Mouse (Mus musculus) neural tube, embryonic 12.5 days (tissue): ENCODE data around the gene Pafah2. TPM values are rescaled to one million over a fixed set of nuclear protein-coding genes. Genes with fewer than 3 reads are reported as not detected.

Experiments used
- ATAC-seq: fragments of 200-750 bp; cut with Nextera tagmentation; 2 replicates; pipeline ENCODE4 v1.8.0; 2017; ENCODE audit warnings: low read depth, mild to moderate bottlenecking, moderate TSS enrichment, moderate library complexity; ENCODE audit not compliant: low FRiP score
- H3K27ac ChIP-seq: fragments of 300-500 bp; sonication (generic); 2 replicates; pipeline ENCODE4 v1.5.1; 2016
- H3K27me3 ChIP-seq: fragments of 300-500 bp; sonication (generic); replicated peaks from 2 replicates; pipeline ENCODE4 v1.6.1; 2016; ENCODE audit warnings: mild to moderate bottlenecking
- H3K36me3 ChIP-seq: fragments of 300-500 bp; sonication (generic); 2 replicates; pipeline ENCODE4 v1.6.1; 2016; ENCODE audit warnings: mild to moderate bottlenecking
- H3K4me1 ChIP-seq: fragments of 300-500 bp; sonication (generic); 2 replicates; pipeline ENCODE4 v1.6.1; 2016
- H3K4me2 ChIP-seq: fragments of 300-500 bp; sonication (generic); replicated peaks from 2 replicates; pipeline ENCODE4 v1.6.1; 2016; ENCODE audit warnings: mild to moderate bottlenecking
- H3K4me3 ChIP-seq: fragments of 300-500 bp; sonication (generic); 2 replicates; pipeline ENCODE4 v1.5.1; 2016
- H3K9ac ChIP-seq: fragments of 300-500 bp; sonication (generic); 2 replicates; pipeline ENCODE4 v1.6.1; 2016; ENCODE audit warnings: mild to moderate bottlenecking
- H3K9me3 ChIP-seq: fragments of 300-500 bp; sonication (generic); 2 replicates; pipeline ENCODE4 v1.6.1; 2016; ENCODE audit warnings: mild to moderate bottlenecking
- WGBS: fragments of 180-500 bp; shearing (Covaris S2); methylation state at CpG from one replicate; pipeline ENCODE4 v1.1.7; 2016; 5-methylcytosine and 5-hydroxymethylcytosine counted together
- polyA plus RNA-seq: library from polyadenylated mRNA; unstranded; fragments of >200 nt; fragmentation: Nextera tagmentation; extraction: Ambion mirVana; gene quantifications from 2 replicates; pipeline ENCODE4 v1.2.1, GENCODE M21; 2016

Gene Pafah2
- polyA plus RNA-seq, 1 experiment from 2014 or later, result 8.5 TPM

- H3K4me3 ChIP-seq, result no peak overlapping the region
- no peaks in the 10 kb centered on the region for H3K9me3 ChIP-seq
- no peak overlapping the region for H3K27ac ChIP-seq
- H3K4me1 ChIP-seq, result peaks cover 11% of the 10 kb centered on the region
- no peak for ATAC-seq
- H3K36me3 ChIP-seq, result no peaks in the 10 kb centered on the region
- H3K4me2 ChIP-seq, result peak overlapping the region; percentile 42
- peaks cover 7% of the 10 kb centered on the region for H3K27me3 ChIP-seq
- 20% methylated on average over 22 of the region's 22 CpGs for WGBS
- H3K9ac ChIP-seq, result peak overlapping the region; percentile 18; the same call in 1 of the 2 replicates
Observed at GRCm38 (mm10) chr4:134356591-134357460, 39.3 kb upstream of the Pafah2 start.

- Histone ChIP-seq H3K27ac (no peak overlapping the region), H3K4me2 (peak overlapping the region; percentile 42), H3K9me3 (no peaks in the 10 kb centered on the region), H3K36me3 (no peaks in the 10 kb centered on the region), H3K9ac (peak overlapping the region; percentile 18; the same call in 1 of the 2 replicates), H3K4me1 (peaks cover 6% of the 10 kb centered on the region; the same call in 1 of the 2 replicates), H3K4me3 (no peak overlapping the region), H3K27me3 (peaks cover 7% of the 10 kb centered on the region)
- 43% methylated on average over 17 of the region's 17 CpGs for WGBS
- ATAC-seq, result no peak
Observed at GRCm38 (mm10) chr4:134357461-134357771, 38.7 kb upstream of the Pafah2 start.

GRCm38 (mm10) chr4:134359649-134360048 is 36.5 kb upstream of the Pafah2 start:
- Histone ChIP-seq H3K9me3 (no peaks in the 10 kb centered on the region), H3K4me3 (no peak overlapping the region), H3K4me1 (peaks cover 6% of the 10 kb centered on the region; the same call in 1 of the 2 replicates), H3K9ac (no peak overlapping the region), H3K4me2 (no peak overlapping the region), H3K27me3 (peaks cover 7% of the 10 kb centered on the region), H3K27ac (no peak overlapping the region), H3K36me3 (no peaks in the 10 kb centered on the region)
- no peak for ATAC-seq
- 92% methylated on average over 6 of the region's 6 CpGs for WGBS

- peaks cover 14% of the 10 kb centered on the region for H3K27me3 ChIP-seq
- H3K4me2 ChIP-seq, result no peak overlapping the region
Observed at GRCm38 (mm10) chr4:134361215-134361614, 34.9 kb upstream of the Pafah2 start.

GRCm38 (mm10) chr4:134362124-134362523 is 34.0 kb upstream of the Pafah2 start:
- Histone ChIP-seq H3K9ac (no peak overlapping the region), H3K27ac (no peak overlapping the region), H3K4me3 (no peak overlapping the region), H3K27me3 (peaks cover 14% of the 10 kb centered on the region), H3K4me1 (peaks cover 6% of the 10 kb centered on the region; the same call in 1 of the 2 replicates), H3K36me3 (no peaks in the 10 kb centered on the region), H3K9me3 (no peaks in the 10 kb centered on the region), H3K4me2 (no peak overlapping the region)
- 69% methylated on average over 9 of the region's 9 CpGs for WGBS
- no peak for ATAC-seq

More at GRCm38 (mm10) chr4:134361215-134361614, 34.9 kb upstream of the Pafah2 start:
- WGBS, result 48% methylated on average over 5 of the region's 5 CpGs
- peaks cover 9% of the 10 kb centered on the region; the same call in 1 of the 2 replicates for H3K4me1 ChIP-seq
- no peak overlapping the region for H3K27ac ChIP-seq
- H3K9ac ChIP-seq, result no peak overlapping the region
- H3K4me3 ChIP-seq, result no peak overlapping the region
- ATAC-seq, result no peak
- H3K9me3 ChIP-seq, result no peaks in the 10 kb centered on the region
- H3K36me3 ChIP-seq, result no peaks in the 10 kb centered on the region

- H3K9me3 ChIP-seq, result no peaks in the 10 kb centered on the region
- H3K27ac ChIP-seq, result no peak overlapping the region
- 0 out of 2 replicates have a peak, but pooled peaks cover 3% of the 10 kb centered on the region for H3K4me1 ChIP-seq
- WGBS, result 21% methylated on average over 9 of the region's 9 CpGs
- H3K9ac ChIP-seq, result no peak overlapping the region
- peaks cover 9% of the 10 kb centered on the region for H3K27me3 ChIP-seq
- no peak for ATAC-seq
- no peak overlapping the region; the same call in 1 of the 2 replicates for H3K4me2 ChIP-seq
- H3K36me3 ChIP-seq, result no peaks in the 10 kb centered on the region
- H3K4me3 ChIP-seq, result no peak overlapping the region
Observed at GRCm38 (mm10) chr4:134362586-134362985, 33.5 kb upstream of the Pafah2 start.

- ATAC-seq, result no peak
- Histone ChIP-seq H3K27ac (no peak overlapping the region), H3K4me1 (0 out of 2 replicates have a peak, but pooled peaks cover 3% of the 10 kb centered on the region), H3K9me3 (no peaks in the 10 kb centered on the region), H3K9ac (no peak overlapping the region), H3K4me2 (no peak overlapping the region), H3K36me3 (no peaks in the 10 kb centered on the region), H3K27me3 (peaks cover 26% of the 10 kb centered on the region), H3K4me3 (no peak overlapping the region)
- 47% methylated on average over 5 of the region's 5 CpGs for WGBS
Observed at GRCm38 (mm10) chr4:134365280-134365679, 30.8 kb upstream of the Pafah2 start.

GRCm38 (mm10) chr4:134370649-134371221 is 25.4 kb upstream of the Pafah2 start:
- peaks cover 40% of the 10 kb centered on the region for H3K27me3 ChIP-seq
- ATAC-seq, result no peak
- WGBS, result 1% methylated on average over 18 of the region's 18 CpGs
- H3K4me3 ChIP-seq, result peak overlapping the region; percentile 46
- no peak overlapping the region for H3K27ac ChIP-seq
- H3K36me3 ChIP-seq, result no peaks in the 10 kb centered on the region
- peak overlapping the region; percentile 94 for H3K4me2 ChIP-seq
- 0 out of 2 replicates have a peak overlapping the region, but pooled peaks have one; percentile 17 for H3K9ac ChIP-seq
- no peaks in the 10 kb centered on the region for H3K9me3 ChIP-seq
- H3K4me1 ChIP-seq, result peaks cover 17% of the 10 kb centered on the region

GRCm38 (mm10) chr4:134371316-134371855 is 24.7 kb upstream of the Pafah2 start:
- WGBS, result 1% methylated on average over 17 of the region's 17 CpGs
- no peak for ATAC-seq
- Histone ChIP-seq H3K4me1 (peaks cover 17% of the 10 kb centered on the region), H3K27ac (no peak overlapping the region), H3K27me3 (peaks cover 40% of the 10 kb centered on the region), H3K9ac (0 out of 2 replicates have a peak overlapping the region, but pooled peaks have one; percentile 17), H3K4me3 (peak overlapping the region; percentile 46), H3K9me3 (no peaks in the 10 kb centered on the region), H3K36me3 (no peaks in the 10 kb centered on the region), H3K4me2 (peak overlapping the region; percentile 94)

- no peaks in the 10 kb centered on the region for H3K36me3 ChIP-seq
- H3K4me3 ChIP-seq, result peak overlapping the region; percentile 46
- ATAC-seq, result peak; percentile 75
- peaks cover 17% of the 10 kb centered on the region for H3K4me1 ChIP-seq
- 1% methylated on average over 16 of the region's 16 CpGs for whole genome bisulfite sequencing
- peak overlapping the region; percentile 38; the same call in 1 of the 2 replicates for H3K9ac ChIP-seq
- no peak overlapping the region for H3K27ac ChIP-seq
- peak overlapping the region; percentile 94 for H3K4me2 ChIP-seq
- no peaks in the 10 kb centered on the region for H3K9me3 ChIP-seq
- peaks cover 40% of the 10 kb centered on the region for H3K27me3 ChIP-seq
Observed at GRCm38 (mm10) chr4:134372294-134372747, 23.8 kb upstream of the Pafah2 start.

GRCm38 (mm10) chr4:134373295-134373694 is 22.8 kb upstream of the Pafah2 start:
- Histone ChIP-seq H3K9ac (no peak overlapping the region), H3K27ac (no peak overlapping the region), H3K27me3 (peaks cover 39% of the 10 kb centered on the region), H3K4me2 (no peak overlapping the region; the same call in 1 of the 2 replicates), H3K9me3 (no peaks in the 10 kb centered on the region), H3K4me3 (no peak overlapping the region), H3K4me1 (peaks cover 17% of the 10 kb centered on the region), H3K36me3 (no peaks in the 10 kb centered on the region)
- ATAC-seq, result no peak
- WGBS, result 82% methylated on average over 8 of the region's 8 CpGs

- H3K4me3 ChIP-seq, result no peak overlapping the region
- H3K36me3 ChIP-seq, result no peaks in the 10 kb centered on the region
- H3K9me3 ChIP-seq, result no peaks in the 10 kb centered on the region
- H3K27ac ChIP-seq, result no peak overlapping the region
- H3K27me3 ChIP-seq, result peaks cover 30% of the 10 kb centered on the region
- H3K4me1 ChIP-seq, result peaks cover 17% of the 10 kb centered on the region
- WGBS, result 50% methylated on average over 1 of the region's 1 CpGs
- H3K4me2 ChIP-seq, result no peak overlapping the region
- no peak for ATAC-seq
- no peak overlapping the region for H3K9ac ChIP-seq
Observed at GRCm38 (mm10) chr4:134374306-134374705, 21.8 kb upstream of the Pafah2 start.
